Mouse (Mus musculus) lung, adult 2 months (tissue): Measurements from ENCODE around the gene 4933434E20Rik.

ENCODE experiments used
- CTCF ChIP-seq: fragments of 200-500 bp; IDR thresholded peaks from 2 replicates; pipeline ENCODE4 v1.5.1; 2011; ENCODE audit warnings: mild to moderate bottlenecking, low read length, control low read depth; ENCODE audit not compliant: insufficient read depth
- POLR2A ChIP-seq: fragments of 200-500 bp; IDR thresholded peaks from 2 replicates; pipeline ENCODE4 v1.6.1; 2011; ENCODE audit warnings: low read depth, mild to moderate bottlenecking, control low read depth, low read length, borderline replicate concordance; ENCODE audit errors: extremely low read depth

DNA sequence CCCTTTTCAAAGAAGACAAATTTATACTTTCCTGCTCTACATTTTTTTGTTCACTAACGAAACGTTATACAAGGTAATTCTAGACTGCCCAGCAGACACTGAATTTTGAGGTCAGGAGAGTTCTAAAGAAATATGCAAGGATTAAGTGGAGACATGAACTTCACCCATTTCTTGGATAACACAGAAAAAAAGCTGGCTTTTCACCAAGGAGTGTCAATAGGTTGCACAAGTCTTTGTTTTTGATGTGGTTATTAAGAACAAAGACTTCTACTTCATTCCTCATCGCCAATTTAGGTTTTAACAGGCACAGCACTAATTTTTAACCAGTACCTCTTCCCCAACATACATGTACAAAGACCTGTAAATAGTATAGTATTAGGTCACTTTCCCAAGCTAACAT is 1.7 kb upstream of the 4933434E20Rik start:
- TF ChIP-seq CTCF (no peak), POLR2A (no peak)
